Mouse (Mus musculus) kidney, postnatal 36 days (tissue): Measurements from ENCODE around the gene Erp27.

Experiments used
- DNase-seq, 2 experiments: peaks; one replicate each; pipeline ENCODE4 v3.0.0; 2021 to 2022; ENCODE audit warnings: mixed read lengths in 2 of 2

The Erp27 gene

DNA sequence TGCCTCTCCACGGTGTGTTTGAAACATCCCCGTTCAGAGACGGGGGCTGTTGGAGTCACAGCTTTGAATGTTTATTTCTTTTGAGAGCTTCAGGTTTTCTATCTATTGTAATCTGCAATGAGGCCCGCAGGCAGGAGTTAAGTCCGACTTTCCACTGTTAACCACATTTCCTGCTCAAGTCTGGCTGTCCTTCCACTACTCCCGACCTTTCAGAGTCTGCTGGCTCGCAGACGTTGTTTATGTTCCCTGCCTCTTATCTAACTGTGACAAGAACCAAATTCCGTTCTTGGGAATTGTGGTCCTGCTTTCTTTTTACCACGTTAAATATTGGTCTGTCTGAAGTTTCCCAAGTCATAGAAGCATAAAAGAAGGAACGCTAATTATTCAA, 64.1 kb downstream of the Erp27 start:
- DNase-seq = peak; percentile 32 to 55
